Mouse (Mus musculus): Measurements from ENCODE around the gene Otub1.

Gene Otub1

DNA sequence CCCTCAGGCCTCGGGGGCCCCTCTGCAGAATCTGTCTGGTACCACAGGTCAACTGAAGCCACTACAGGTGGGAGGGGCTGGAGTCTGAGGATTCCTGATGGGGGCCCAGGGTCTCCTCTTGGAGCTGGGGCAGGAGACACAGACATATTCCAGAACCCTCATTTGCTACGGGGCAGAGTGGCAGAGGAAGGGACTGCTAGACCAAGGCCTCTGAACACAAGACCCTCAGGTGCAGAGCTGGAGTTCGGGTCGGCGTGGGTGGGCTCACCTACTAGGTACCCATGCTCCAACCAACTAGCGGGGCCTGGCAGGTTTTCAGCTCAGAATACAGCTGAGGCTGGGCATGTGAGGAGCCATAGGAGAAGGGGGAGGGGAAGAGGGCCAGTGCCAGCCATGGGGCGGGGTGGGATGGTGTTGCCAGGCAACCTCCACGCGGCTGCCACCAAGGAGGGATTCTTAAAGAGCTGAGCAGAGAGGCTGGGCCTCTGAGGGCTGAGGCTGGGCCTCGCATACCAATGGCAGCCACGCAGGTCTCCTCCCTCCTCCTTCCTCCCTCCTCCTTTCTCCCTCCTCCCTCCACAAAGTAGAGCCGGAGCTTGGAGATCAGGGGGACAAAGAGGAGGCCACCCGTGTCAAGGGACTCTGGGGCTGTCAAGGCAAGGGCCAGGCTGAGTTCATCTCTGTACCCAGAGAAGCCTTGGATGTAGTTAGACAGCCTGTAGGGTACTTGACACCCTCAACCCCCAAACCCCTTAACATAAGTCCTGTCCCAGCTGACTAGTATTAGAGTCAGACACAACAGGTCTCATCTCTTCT is 33.9 kb downstream of the Otub1 start:
- peak; percentile 71 to 75 for DNase-seq

DNA sequence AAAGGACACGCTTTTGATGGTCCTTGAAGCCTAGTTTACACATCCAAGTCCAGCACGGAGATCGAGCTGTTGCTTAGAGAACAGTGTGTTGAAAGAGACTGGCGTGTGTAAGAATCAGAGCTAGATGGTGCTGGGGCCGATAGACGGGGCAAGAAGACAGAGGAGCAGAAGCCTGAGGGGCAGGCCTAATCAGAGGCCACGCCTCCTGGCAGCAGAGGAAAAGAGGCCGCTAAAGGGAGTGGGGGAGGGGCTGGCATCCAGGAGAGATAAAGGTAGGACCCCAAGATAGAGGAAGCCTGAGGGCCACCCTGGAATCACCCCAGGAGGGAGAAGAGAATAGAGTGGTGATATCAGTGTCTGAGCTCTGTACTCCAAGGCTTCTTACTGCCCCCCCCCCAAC is 34.7 kb downstream of the Otub1 start:
- DNase-seq = peak in 1 of 2 experiments; percentile 63

DNA sequence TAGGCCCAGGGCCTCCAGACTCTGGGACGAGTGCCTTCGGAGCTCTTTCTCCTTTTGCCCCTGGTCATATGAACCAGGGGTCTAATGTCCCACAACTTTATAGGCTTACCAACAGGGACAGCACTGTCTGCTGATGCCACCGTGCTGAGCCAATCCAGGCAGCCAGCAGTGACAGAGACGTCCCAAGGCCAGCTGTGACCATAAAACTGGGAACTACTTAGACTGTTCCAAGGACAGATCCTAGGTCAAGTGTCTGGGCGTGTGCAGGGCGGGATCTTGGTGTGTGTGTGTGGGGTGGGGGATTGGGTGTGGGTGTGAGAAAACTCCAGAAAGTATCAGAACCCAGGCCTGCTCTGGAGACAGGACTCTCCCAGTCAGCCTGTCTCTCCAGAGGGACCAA is 35.2 kb downstream of the Otub1 start:
- DNase-seq = no peak

DNA sequence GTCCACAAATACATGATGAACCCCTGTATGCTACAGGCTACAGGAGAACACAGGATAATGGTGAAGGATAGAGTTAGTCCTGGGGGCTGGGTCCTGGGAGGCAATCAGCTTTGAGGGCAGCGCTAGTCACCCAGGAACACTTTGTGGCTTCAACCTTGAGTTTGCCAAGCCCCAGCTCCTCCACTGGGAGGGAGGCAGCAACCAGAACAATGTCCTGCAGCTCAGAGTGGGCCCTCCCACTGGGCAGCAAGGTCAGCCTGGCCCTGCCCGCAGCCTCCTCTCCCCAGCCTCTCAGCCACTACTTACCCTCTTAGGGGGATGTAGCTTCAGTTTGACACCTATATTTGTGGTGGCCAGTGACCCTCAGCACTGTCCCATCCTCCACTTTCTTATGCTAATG is 37.7 kb downstream of the Otub1 start:
- DNase-seq = peak in 1 of 2 experiments; percentile 47

DNA sequence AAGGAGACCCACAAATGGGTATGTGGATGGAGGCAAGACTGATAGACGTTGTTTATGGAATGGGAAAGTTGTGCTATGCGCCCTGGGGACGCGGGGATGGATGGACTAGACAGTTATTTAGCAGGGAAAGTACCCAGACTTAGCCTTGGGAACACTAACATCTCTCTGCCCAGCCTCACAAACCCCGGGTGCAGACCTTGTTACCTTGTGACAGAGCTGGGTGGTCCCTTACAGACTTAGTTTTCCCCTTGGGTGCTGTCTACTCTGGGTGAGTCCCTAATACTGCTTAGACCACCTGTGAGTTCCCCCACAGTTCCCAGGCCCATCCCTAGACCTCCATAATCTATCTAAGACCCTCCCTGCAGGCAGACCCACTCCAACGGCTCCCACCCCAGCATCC is 39.3 kb downstream of the Otub1 start:
- DNase-seq = no peak

DNA sequence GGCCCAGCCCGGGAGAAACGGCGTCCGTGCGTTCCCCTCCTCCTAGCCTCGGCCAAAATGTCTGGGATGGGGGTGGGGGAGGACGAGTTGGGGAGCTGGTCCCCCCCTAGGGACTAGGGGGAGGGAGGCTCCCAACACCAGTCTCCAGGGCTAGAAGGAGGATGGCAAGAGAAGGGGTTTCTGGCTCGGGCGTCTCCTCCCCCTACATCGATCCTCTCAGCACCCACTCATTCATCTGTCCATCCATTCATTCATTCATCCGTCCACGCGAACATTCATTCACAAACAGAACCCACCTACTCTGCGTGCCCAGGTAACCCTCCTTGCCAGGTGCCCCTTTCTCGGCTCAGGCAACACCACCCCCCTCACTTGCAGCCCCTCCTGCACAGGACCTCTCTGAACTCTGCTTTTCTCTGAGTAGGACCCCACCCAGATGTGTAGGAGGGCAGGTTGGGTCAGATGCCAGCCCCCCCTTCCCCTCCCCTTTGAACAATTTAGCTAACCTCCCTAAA is 39.9 kb downstream of the Otub1 start:
- DNase-seq = no peak

DNA sequence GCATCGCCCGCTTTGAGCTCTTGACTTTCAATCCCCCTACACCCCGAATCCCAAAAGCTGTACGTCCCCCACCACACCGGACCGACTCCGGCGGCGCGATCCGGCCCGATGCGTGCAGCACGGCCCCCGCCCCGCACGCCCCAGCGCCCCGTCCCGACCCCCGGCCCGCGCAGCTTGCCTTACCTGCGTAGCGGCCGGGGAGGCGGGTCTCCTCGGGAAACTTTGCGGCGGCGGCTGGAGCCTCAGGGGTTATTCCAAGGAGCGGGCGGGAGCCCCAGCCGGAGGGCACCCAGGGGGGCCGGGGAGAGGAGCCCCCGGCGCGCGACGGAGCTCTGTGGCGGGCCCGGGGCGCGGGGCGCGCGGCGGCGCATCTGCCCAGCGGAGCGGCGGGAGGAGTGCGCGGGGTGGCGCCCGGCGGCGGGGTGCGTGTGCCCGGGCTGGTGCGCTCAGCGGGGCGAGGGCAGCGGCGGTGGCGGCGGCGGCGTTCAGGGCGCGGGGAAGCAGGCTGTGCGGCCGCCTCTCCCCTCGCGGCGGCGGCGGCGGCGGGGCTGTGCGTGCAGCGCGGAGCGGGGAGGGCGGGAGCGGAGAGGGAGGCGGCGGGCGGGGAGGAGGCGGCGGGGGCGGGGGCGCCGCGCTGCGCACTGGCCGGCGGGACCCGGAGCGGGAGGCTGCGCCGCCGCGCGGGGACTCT is 40.5 kb downstream of the Otub1 start:
- DNase-seq = peak in 1 of 2 experiments; percentile 76

DNA sequence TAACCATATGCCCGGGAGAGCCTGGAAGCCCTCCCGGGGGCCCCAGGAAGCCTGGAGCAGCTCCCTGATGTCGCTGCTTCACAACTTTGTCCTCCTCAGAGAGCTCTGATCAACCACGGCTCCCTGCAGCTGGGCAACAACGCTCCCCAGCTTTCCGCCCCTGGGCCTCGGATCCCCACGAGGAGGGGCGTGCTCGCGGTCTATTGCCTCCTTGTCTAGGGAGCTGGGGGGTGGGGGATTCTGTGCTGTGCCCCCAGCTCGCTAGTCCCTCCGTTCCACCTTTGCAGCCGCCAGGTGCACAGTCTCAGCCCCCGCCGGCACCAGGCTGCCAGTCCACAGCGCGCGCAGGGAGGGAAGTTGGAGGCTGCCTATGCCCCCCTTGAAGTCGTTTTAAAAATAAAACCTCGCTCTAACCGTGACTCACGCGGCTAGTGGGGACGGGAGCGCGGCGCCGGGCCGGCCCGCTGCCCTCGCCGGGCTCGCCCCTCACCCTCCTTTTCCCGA is 41.2 kb downstream of the Otub1 start:
- peak in 1 of 2 experiments; percentile 45 for DNase-seq

DNA sequence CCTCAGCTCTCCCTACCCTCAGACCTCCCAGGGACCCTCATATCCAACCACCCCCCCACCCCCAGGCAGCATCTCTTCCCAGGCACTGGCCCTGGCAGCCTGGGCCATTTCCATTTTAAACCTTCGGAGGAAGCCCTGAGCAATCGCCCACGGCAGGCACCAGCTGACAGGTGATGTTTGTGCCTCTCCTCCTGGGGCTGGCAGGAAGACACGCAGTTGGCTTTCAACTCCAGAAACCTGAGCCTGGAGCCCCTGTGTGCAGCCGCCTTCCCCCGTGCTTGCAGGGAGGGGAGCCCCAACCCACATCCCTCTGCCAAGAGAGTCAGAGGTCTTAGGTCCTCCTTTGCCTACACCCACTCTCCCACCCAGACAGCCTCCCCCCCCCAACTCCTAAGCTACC is 41.9 kb downstream of the Otub1 start:
- DNase-seq = peak in 1 of 2 experiments; percentile 35

DNA sequence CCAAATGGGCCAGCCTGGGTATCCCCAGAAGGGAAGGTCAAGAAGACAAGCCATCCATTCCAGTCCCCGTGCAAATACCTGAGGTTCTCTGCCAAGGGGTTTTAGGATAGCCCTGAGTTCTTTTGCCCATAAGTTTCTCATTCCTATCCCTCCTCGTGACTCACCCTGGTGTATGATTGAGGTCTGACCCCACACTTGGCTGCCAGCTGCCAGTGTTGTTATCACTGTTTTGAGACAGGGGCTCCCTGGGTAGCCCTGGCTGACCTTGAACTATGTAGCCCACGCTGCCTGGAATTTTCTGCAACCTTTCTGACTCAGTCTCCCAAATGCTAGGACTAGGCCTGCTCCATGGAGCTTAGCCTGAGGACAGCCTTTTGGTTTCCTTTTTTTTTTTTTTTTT is 45.1 kb downstream of the Otub1 start:
- DNase-seq = no peak

DNA sequence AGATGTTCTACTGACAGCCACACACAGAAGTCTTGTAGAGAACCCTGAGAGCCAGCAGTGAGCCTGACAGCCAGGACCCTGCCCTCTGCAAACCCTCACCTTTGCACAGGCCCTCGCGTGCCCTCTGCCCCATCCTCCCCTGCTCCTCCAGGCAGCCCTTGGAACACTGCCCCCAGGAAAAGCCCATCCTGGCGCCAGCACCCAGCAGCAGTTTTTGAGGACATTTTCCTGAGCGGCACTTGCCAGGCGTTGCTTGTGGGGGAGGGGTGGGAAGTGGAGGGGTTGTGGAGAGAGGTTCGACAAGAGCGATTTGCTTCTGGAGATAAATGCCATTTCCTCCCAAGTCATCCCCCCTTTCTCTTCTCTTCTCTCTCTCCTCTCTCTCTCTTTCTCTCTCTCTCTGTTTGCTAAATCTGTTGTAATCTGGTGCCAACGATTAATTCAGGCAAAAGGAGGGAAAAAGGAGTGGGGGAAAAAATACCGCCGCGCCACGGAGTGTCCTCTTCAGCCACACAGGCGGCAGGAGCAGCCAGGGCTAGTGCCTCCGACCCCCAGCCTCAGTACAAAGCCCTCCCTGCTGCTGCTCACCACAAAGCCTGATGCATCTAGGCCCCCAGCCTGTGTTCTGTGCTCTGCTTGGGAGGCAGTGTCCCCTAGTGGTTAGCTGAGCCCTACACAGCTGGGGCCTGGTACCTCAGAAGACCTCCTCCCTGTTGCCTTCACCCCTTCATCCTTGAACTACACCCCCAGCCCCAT is 45.8 kb downstream of the Otub1 start:
- DNase-seq = peak; percentile 82 to 87

DNA sequence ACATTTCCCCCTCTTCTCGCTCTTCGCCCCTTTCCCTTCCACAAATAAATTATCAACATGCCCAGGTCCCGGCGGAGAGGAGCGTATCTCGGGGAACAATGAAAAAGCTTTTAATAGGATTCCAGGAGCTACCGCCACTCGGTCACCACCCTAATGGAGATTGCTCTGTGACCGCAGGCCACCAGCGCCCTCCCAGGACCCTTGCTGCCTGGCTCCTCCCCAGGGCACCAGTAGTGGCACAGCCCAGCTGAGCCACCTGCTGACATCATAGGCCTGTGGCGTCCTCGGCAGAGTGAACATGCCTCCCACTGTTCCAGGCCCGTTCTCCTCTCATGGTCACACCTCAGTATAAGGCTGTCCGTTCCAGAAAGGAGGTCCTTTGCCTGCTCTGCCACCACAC is 48.4 kb downstream of the Otub1 start:
- peak in 1 of 2 experiments; percentile 31 for DNase-seq

DNA sequence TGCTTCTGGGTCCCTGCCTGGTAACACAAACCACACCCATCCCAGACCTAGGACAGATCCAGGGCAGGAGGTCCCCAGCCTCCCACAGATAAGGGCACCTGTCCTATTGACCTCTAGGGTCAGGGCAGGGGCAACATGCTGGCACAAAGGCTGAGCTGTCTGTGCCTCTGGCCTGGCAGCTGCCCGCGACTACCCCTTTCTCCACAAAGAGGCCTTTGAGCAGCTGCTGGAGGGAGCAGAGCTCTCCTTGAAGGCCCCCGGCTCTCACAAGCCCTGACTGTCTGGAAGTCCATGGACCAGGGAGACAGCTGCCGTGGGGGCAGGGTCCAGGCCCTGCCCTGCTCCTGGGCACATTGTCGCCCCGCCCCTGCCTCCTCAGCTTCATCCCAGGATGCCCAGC is 50.9 kb downstream of the Otub1 start:
- DNase-seq = peak; percentile 64 to 68

DNA sequence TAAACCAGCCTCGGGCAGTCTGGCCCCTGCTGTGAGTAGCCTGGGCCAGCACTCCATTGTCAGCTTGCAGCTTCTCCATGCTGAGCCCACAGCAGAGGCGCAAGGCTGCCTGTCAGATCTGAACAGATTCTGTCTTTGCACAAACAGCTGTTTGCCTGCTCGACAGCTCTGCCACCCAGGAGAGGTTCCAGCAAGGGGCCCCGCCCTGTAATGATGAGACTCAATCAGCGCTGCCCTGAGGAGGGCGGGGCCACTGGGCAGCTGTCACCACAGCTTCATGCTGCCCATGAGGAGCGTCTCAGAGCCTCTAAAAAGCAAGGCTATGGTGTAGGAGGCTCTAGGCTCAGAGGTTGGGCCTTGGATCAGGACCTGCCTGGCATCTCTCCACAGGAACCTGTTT is 52.9 kb downstream of the Otub1 start:
- DNase-seq = no peak

DNA sequence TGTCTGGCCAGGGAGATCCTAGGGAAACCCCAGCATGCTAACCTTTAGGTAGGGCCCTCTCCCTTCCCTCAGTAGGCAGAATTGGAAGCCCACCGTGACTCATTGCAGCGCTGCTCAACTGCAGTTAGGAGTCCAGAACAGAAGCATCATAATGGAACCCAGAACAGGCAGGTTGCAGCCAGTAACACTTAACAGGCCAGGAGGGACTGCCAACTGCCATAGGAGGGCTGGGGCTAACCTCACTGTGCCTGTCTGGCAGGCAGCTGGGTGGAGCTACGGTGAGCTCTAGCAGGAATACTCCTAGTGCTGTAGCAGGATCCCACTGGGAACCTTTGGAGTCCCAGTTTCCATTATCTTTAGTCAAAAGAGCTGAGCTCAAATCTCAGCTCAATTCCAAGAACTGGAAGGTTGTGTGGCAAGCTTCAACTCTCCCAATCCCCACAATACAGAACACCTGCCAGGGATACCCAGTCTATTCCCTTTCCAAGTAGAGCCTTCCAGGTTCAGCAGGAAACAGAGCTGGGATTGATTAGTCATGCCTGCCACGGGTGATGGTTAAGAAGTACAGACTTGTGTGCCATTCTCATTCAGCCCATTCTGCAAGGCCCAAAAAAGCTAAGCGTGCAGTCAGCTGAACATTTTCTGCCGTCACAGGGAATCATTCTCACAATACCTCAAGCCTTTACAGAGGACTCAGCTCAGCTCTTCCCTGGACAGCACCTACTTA is 54.0 kb downstream of the Otub1 start:
- peak; percentile 31 to 37 for DNase-seq

DNA sequence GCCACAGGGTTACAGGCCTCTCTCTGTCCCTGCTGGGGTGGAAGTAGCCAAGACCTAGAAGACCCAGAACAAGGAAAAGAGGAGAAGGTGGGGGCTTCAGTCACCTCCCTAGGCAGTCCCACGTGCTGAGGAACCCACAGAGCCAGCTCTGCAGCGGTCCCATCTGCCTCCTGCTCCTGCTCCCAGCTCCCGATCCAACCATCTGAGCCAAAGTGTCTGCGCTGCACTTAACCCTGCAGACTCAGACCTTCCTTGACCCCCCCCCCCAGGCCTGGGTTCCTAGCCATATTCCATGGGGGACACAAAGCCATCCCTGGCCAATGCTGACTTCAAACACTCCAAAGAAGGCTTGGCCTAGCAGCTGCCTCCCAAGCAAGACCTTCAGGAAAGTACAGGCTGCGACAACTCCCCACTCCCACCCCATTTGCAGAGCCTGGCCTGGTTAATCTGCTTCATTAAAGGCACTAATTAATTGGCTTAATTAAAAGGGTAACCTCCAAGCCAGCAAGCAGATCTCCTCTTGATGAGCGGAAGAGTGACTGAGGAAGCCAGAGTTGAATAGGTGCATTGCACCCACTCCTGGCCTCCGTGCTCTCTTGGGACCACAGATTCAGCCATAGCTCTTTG is 54.7 kb downstream of the Otub1 start:
- DNase-seq = no peak

DNA sequence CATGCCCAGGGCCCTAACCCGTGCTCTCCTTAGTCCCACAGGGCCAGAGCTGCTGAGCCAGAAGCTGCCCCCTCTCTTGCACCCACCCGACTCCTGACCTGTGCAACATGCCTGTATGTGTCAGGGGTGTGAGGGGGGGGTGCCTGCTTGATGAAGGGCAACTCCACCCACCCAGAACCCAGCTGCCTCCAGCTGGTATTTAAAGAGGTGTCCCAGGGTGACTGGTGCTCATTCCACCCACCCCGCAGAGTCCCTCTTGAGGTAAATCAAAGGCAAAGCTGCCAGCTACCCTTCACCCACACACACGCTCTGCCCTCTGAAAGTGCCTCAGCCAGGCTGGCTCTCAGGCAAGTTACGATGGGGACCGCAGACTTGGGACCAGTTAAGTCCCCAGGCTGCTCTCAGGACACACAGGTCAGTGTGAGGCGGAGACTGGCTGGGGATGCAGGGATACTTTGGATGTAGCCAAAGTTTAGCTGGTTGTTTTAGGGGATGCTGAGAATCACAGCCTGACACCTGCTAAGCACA is 56.9 kb downstream of the Otub1 start:
- no peak for DNase-seq

DNA sequence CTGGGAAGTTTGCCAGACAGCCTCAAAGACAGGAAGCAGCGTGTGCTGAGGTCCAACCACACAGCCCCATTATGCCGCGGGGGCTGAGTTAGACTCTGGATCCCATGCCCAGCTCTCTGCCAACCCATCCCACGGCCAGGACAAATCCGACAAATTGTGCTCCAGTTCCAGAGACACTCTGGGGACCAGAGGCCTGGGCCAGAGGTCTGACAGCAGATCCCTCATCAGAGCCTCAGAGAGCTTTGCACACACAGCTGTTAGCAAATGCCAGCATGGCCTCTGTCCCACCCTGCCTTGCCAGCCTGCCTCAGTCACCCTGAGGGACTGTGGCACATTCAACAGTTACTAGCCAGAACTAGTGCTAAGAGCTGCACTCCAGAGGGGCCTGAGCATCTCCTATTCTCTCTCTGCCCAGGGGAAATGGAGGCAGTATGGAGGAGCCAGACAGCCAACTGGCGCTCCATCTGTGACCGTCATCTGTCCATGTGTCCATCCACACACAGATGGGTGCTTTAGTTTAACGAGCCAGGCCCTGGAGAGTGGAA is 57.5 kb downstream of the Otub1 start:
- DNase-seq = no peak
